Mouse (Mus musculus) Muller cell, postnatal 12 days (primary cell): ENCODE data around the gene Zdhhc12.
"Not testable (repeated sequence)": the region's sequence is repeated elsewhere in the genome, so short reads cannot be mapped to it uniquely, and the experiment has no call there.

Source experiments
- DNase-seq: peaks from one replicate; pipeline ENCODE4 v3.0.0-alpha.2; 2015; ENCODE audit errors: inconsistent ontology term

The Zdhhc12 gene

GRCm38 (mm10) chr2:30064298-30064697 is 29.1 kb downstream of the Zdhhc12 start:
- no peak for DNase-seq

GRCm38 (mm10) chr2:30063791-30064190 is 29.7 kb downstream of the Zdhhc12 start:
- DNase-seq = no peak

- no peak for DNase-seq
Measured at GRCm38 (mm10) chr2:30063235-30063634, 30.2 kb downstream of the Zdhhc12 start.

- DNase-seq = peak; percentile 78
Measured at GRCm38 (mm10) chr2:30062249-30063093, 31.0 kb downstream of the Zdhhc12 start.

- DNase-seq = peak; percentile 71
Measured at GRCm38 (mm10) chr2:30061215-30062166, 32.0 kb downstream of the Zdhhc12 start.

- no peak for DNase-seq
Measured at GRCm38 (mm10) chr2:30058418-30058817, 35.0 kb downstream of the Zdhhc12 start.

GRCm38 (mm10) chr2:30057223-30057904 is 36.1 kb downstream of the Zdhhc12 start, which contains the start of gene Set:
Gene Set (plus strand): TSS chr2:30057378.
- DNase-seq = no peak

- no peak for DNase-seq
Measured at GRCm38 (mm10) chr2:30056736-30057135, 36.7 kb downstream of the Zdhhc12 start.

GRCm38 (mm10) chr2:30055310-30055709 is 38.1 kb downstream of the Zdhhc12 start:
- not testable (repeated sequence) for DNase-seq

GRCm38 (mm10) chr2:30051992-30052761 is 41.3 kb downstream of the Zdhhc12 start:
- no peak for DNase-seq

- no peak for DNase-seq
Measured at GRCm38 (mm10) chr2:30049831-30050230, 43.6 kb downstream of the Zdhhc12 start.

GRCm38 (mm10) chr2:30048699-30049388 is 44.6 kb downstream of the Zdhhc12 start, which contains the start of gene Wdr34:
Gene Wdr34 (minus strand): TSS chr2:30048881.
- DNase-seq = peak; percentile 99

GRCm38 (mm10) chr2:30048101-30048501 is 45.3 kb downstream of the Zdhhc12 start:
- no peak for DNase-seq

GRCm38 (mm10) chr2:30047127-30047526 is 46.3 kb downstream of the Zdhhc12 start:
- no peak for DNase-seq

GRCm38 (mm10) chr2:30044550-30044949 is 48.9 kb downstream of the Zdhhc12 start:
- no peak for DNase-seq

- DNase-seq = peak; percentile 40
Measured at GRCm38 (mm10) chr2:30042445-30042844, 51.0 kb downstream of the Zdhhc12 start.
